Mouse (Mus musculus) spleen, postnatal 4 days (tissue): ENCODE measurements around the gene Fbxl12.
"Not testable (repeated sequence)": the region's sequence is repeated elsewhere in the genome, so short reads cannot be mapped to it uniquely, and the experiment has no call there.

ENCODE experiments used
- DNase-seq, 2 experiments: peaks; one replicate each; pipeline ENCODE4 v3.0.0; 2022; ENCODE audit warnings: low spot score in 2 of 2

Gene Fbxl12

GRCm38 (mm10) chr9:20651602-20652259, 7.2 kb upstream of the Fbxl12 start, which contains the start of gene Pin1:
TSS of gene Pin1 (plus strand) at chr9:20652095.
- peak; percentile 96 to 97 for DNase-seq

GRCm38 (mm10) chr9:20645121-20645520, 554 bp upstream of the Fbxl12 start:
- DNase-seq = no peak

- DNase-seq = no peak
These were observed 786 bp downstream of the Fbxl12 start for GRCm38 (mm10) chr9:20643781-20644180.

GRCm38 (mm10) chr9:20642896-20643466, 1.6 kb downstream of the Fbxl12 start:
- DNase-seq = peak; percentile 83 to 89

- DNase-seq = peak; percentile 78 to 81
These were observed 2.3 kb downstream of the Fbxl12 start, which contains the start of gene Ubl5 for GRCm38 (mm10) chr9:20642101-20642895. TSS of gene Ubl5 (plus strand) at chr9:20642878.

- no peak for DNase-seq
These were observed 3.1 kb downstream of the Fbxl12 start for GRCm38 (mm10) chr9:20641501-20641900.

GRCm38 (mm10) chr9:20639486-20639885, 5.1 kb downstream of the Fbxl12 start:
- no peak for DNase-seq

GRCm38 (mm10) chr9:20638552-20638951, 6.0 kb downstream of the Fbxl12 start:
- DNase-seq = no peak

- DNase-seq = no peak
These were observed 7.8 kb downstream of the Fbxl12 start for GRCm38 (mm10) chr9:20636790-20637189.

GRCm38 (mm10) chr9:20636256-20636655, 8.3 kb downstream of the Fbxl12 start:
- peak; percentile 54 to 71 for DNase-seq

GRCm38 (mm10) chr9:20635676-20636075, 8.9 kb downstream of the Fbxl12 start:
- not testable (repeated sequence) for DNase-seq

GRCm38 (mm10) chr9:20631332-20631731, 13.2 kb downstream of the Fbxl12 start:
- no peak for DNase-seq

- DNase-seq = no peak
These were observed 27.9 kb downstream of the Fbxl12 start for GRCm38 (mm10) chr9:20616685-20617084.

- DNase-seq = no peak
These were observed 32.6 kb downstream of the Fbxl12 start for GRCm38 (mm10) chr9:20611976-20612375.

- DNase-seq = no peak
These were observed 34.6 kb downstream of the Fbxl12 start for GRCm38 (mm10) chr9:20609831-20610464.

- DNase-seq = peak; percentile 76 to 90
These were observed 37.2 kb downstream of the Fbxl12 start for GRCm38 (mm10) chr9:20607100-20607974.

- DNase-seq = no peak
These were observed 38.3 kb downstream of the Fbxl12 start for GRCm38 (mm10) chr9:20606269-20606668.

- no peak for DNase-seq
These were observed 43.3 kb downstream of the Fbxl12 start for GRCm38 (mm10) chr9:20601270-20601669.

- DNase-seq = peak; percentile 92 to 94
These were observed 63.4 kb downstream of the Fbxl12 start, which contains the start of gene Zfp846 for GRCm38 (mm10) chr9:20581175-20581634. TSS of gene Zfp846 (plus strand) at chr9:20581291.

GRCm38 (mm10) chr9:20576591-20576990, 68.0 kb downstream of the Fbxl12 start:
- DNase-seq = no peak

GRCm38 (mm10) chr9:20571060-20571459, 73.5 kb downstream of the Fbxl12 start:
- no peak for DNase-seq
